Mouse (Mus musculus) MEL (cell line): Measurements from ENCODE around the gene Pgs1. TPM values are rescaled to one million over a fixed set of nuclear protein-coding genes. Genes with fewer than 3 reads are reported as not detected.

Experiments used
- BHLHE40 ChIP-seq: IDR thresholded peaks from 2 replicates; pipeline ENCODE4 v1.6.1; 2012; ENCODE audit warnings: low read depth, mild to moderate bottlenecking, inconsistent platforms, low read length, improper control_type of control experiment, borderline replicate concordance
- CHD1 ChIP-seq: IDR thresholded peaks from 2 replicates; pipeline ENCODE4 v1.6.1; 2012; ENCODE audit warnings: low read depth, mild to moderate bottlenecking, inconsistent platforms, low read length, improper control_type of control experiment
- CTCF ChIP-seq, 3 experiments: IDR thresholded peaks in 2 of 3; conservative IDR thresholded peaks in 1 of 3; 2 replicates each; pipeline ENCODE4 v1.5.1; 2011 to 2012; ENCODE audit warnings: low read length in 3 of 3, low read depth in 2 of 3, mild to moderate bottlenecking in 2 of 3, improper control_type of control experiment in 1 of 3, inconsistent platforms in 1 of 3, mixed read lengths in 1 of 3, moderate library complexity in 1 of 3; ENCODE audit not compliant: control insufficient read depth in 1 of 3, insufficient read depth in 1 of 3, poor library complexity in 1 of 3, severe bottlenecking in 1 of 3
- E2F4 ChIP-seq: IDR thresholded peaks from 2 replicates; pipeline ENCODE4 v1.6.1; 2011; ENCODE audit warnings: low read depth, low read length, improper control_type of control experiment, borderline replicate concordance
- ELF1 ChIP-seq: IDR thresholded peaks from 2 replicates; pipeline ENCODE4 v1.6.1; 2014; ENCODE audit warnings: low read depth, mild to moderate bottlenecking, inconsistent platforms, low read length, improper control_type of control experiment, moderate library complexity
- EP300 ChIP-seq, 2 experiments: IDR thresholded peaks; 2 replicates each; pipeline ENCODE4 v1.6.1; 2011; ENCODE audit warnings: improper control_type of control experiment in 2 of 2, low read length in 2 of 2, low read depth in 1 of 2, mild to moderate bottlenecking in 1 of 2
- ETS1 ChIP-seq: IDR thresholded peaks from 2 replicates; pipeline ENCODE4 v1.6.1; 2012; ENCODE audit warnings: low read depth, mild to moderate bottlenecking, inconsistent platforms, low read length, improper control_type of control experiment, moderate library complexity
- GABPA ChIP-seq: IDR thresholded peaks from 2 replicates; pipeline ENCODE4 v1.6.1; 2012; ENCODE audit warnings: low read depth, mild to moderate bottlenecking, inconsistent platforms, low read length, improper control_type of control experiment, moderate library complexity
- KAT2A ChIP-seq: conservative IDR thresholded peaks from 2 replicates; pipeline ENCODE4 v1.6.1; 2012; ENCODE audit warnings: low read depth, low read length, improper control_type of control experiment, inconsistent platforms
- MAZ ChIP-seq: IDR thresholded peaks from 2 replicates; pipeline ENCODE4 v1.6.1; 2012; ENCODE audit warnings: low read depth, mild to moderate bottlenecking, inconsistent platforms, low read length, improper control_type of control experiment
- MYB ChIP-seq: IDR thresholded peaks from 2 replicates; pipeline ENCODE4 v1.6.1; 2011; ENCODE audit warnings: mild to moderate bottlenecking, low read depth, low read length, improper control_type of control experiment
- MYC ChIP-seq: IDR thresholded peaks from 2 replicates; pipeline ENCODE4 v1.6.1; 2011; ENCODE audit warnings: low read depth, mild to moderate bottlenecking, low read length, improper control_type of control experiment, moderate library complexity
- NRF1 ChIP-seq: IDR thresholded peaks from 2 replicates; pipeline ENCODE4 v1.6.1; 2014; ENCODE audit warnings: low read depth, mild to moderate bottlenecking, inconsistent platforms, low read length, improper control_type of control experiment, moderate library complexity; ENCODE audit not compliant: poor library complexity, insufficient read depth, severe bottlenecking
- POLR2A ChIP-seq, 2 experiments: IDR thresholded peaks; 2 replicates each; pipeline ENCODE4 v1.6.1; 2011 to 2012; ENCODE audit warnings: low read length in 2 of 2, mild to moderate bottlenecking in 2 of 2, control low read depth in 1 of 2, improper control_type of control experiment in 1 of 2, low read depth in 1 of 2, moderate library complexity in 1 of 2; ENCODE audit not compliant: control insufficient read depth in 1 of 2, insufficient read depth in 1 of 2, poor library complexity in 1 of 2
- POLR2AphosphoS5 ChIP-seq: IDR thresholded peaks from 2 replicates; pipeline ENCODE4 v1.6.1; 2012; ENCODE audit warnings: low read depth, borderline replicate concordance, mild to moderate bottlenecking, inconsistent platforms, low read length, moderate library complexity, mixed read lengths
- RCOR1 ChIP-seq: IDR thresholded peaks from 2 replicates; pipeline ENCODE4 v1.6.1; 2012; ENCODE audit warnings: low read depth, mild to moderate bottlenecking, inconsistent platforms, low read length, improper control_type of control experiment
- TBP ChIP-seq: IDR thresholded peaks from 2 replicates; pipeline ENCODE4 v1.8.0; 2011; ENCODE audit warnings: low read depth, low read length, improper control_type of control experiment
- TCF12 ChIP-seq: IDR thresholded peaks from 2 replicates; pipeline ENCODE4 v1.6.1; 2014; ENCODE audit warnings: low read depth, mild to moderate bottlenecking, inconsistent platforms, low read length, improper control_type of control experiment, moderate library complexity
- UBTF ChIP-seq: IDR thresholded peaks from 2 replicates; pipeline ENCODE4 v1.6.1; 2012; ENCODE audit warnings: low read depth, mild to moderate bottlenecking, inconsistent platforms, low read length, improper control_type of control experiment, moderate library complexity, borderline replicate concordance; ENCODE audit not compliant: insufficient read depth
- ZC3H11A ChIP-seq: IDR thresholded peaks from 2 replicates; pipeline ENCODE4 v1.6.1; 2012; ENCODE audit warnings: low read depth, mild to moderate bottlenecking, inconsistent platforms, low read length, improper control_type of control experiment
- ZKSCAN1 ChIP-seq: IDR thresholded peaks from 2 replicates; pipeline ENCODE4 v1.6.1; 2012; ENCODE audit warnings: low read depth, mild to moderate bottlenecking, inconsistent platforms, low read length, improper control_type of control experiment, moderate library complexity
- ZMIZ1 ChIP-seq: IDR thresholded peaks from 2 replicates; pipeline ENCODE4 v1.6.1; 2012; ENCODE audit warnings: low read depth, mild to moderate bottlenecking, inconsistent platforms, low read length, improper control_type of control experiment, moderate library complexity
- ZNF384 ChIP-seq: IDR thresholded peaks from 2 replicates; pipeline ENCODE4 v1.6.1; 2012; ENCODE audit warnings: low read depth, mild to moderate bottlenecking, inconsistent platforms, low read length, improper control_type of control experiment
- polyA plus RNA-seq, 2 experiments: library from polyadenylated mRNA; stranded (reverse) in 1 of 2; unstranded in 1 of 2; fragments of >175 nt in 1 of 2; fragments of >200 nt in 1 of 2; gene quantifications; 2 replicates each; pipeline versions ENCODE4 v1.2.1 to v1.2.4; 2012; ENCODE audit warnings: low replicate concordance in 2 of 2, low read depth in 1 of 2; ENCODE audit not compliant: insufficient read length in 2 of 2, insufficient read depth in 1 of 2, missing spikeins in 1 of 2
- total RNA-seq: library from RNA; depleted of rRNA; stranded (reverse); fragments of 300-350 nt; gene quantifications from 2 replicates; pipeline ENCODE4 v1.2.3, GENCODE M21; 2012

Pgs1 gene
- total and polyA plus RNA-seq, 3 experiments: 48.6 to 61.6 TPM; not detected in 1

- TF ChIP-seq ZKSCAN1 (no peak), E2F4 (peak; percentile 48; the same call in 1 of the 2 replicates), TCF12 (peak; percentile 23; the same call in 1 of the 2 replicates), ELF1 (peak; percentile 29; the same call in 1 of the 2 replicates), TBP (peak; percentile 62; the same call in 1 of the 2 replicates), MYC (no peak), ZNF384 (no peak), MAZ (peak; percentile 96), BHLHE40 (no peak), POLR2A (IDR thresholded peaks at IDR 0.05; ENCODE audit: control insufficient read depth in 1 of 2, insufficient read depth in 1 of 2, low read depth in 1 of 2, low read length in 2 of 2, poor library complexity in 1 of 2) (peak in 1 of 2 experiments; percentile 56; a peak in 2 of 4 replicates), ZMIZ1 (no peak), GABPA (no peak), KAT2A (no peak; the same call in 1 of the 2 replicates), RCOR1 (no peak; the same call in 1 of the 2 replicates), POLR2AphosphoS5 (no peak), NRF1 (no peak), MYB (no peak), ZC3H11A (no peak), CTCF (IDR thresholded peaks at IDR 0.05 in 2 of 3, conservative IDR thresholded peaks at IDR 0.05 in 1 of 3; ENCODE audit: control insufficient read depth in 1 of 3, insufficient read depth in 1 of 3, low read depth in 2 of 3, low read length in 3 of 3, poor library complexity in 1 of 3, severe bottlenecking in 1 of 3) (peak in 1 of 3 experiments; percentile 13; a peak in 1 of 6 replicates), UBTF (peak; percentile 93), EP300 (IDR thresholded peaks at IDR 0.05; ENCODE audit: low read depth in 1 of 2, low read length in 2 of 2) (peak in 1 of 2 experiments; percentile 28; a peak in 1 of 4 replicates), CHD1 (no peak), ETS1 (peak; percentile 41; the same call in 1 of the 2 replicates)
- TF ChIP-seq, all 39 proteins: peak for 13
Observed at GRCm38 (mm10) chr11:117969100-117969944, 16.8 kb upstream of the Pgs1 start (continued).
